Mouse (Mus musculus) testis, adult 2 months (tissue): ENCODE data around the gene Myo1b.

Experiments
- CTCF ChIP-seq: fragments of 200-500 bp; IDR thresholded peaks from 2 replicates; pipeline ENCODE4 v1.5.1; 2012; ENCODE audit warnings: low read depth, mild to moderate bottlenecking, inconsistent platforms, low read length, moderate library complexity; ENCODE audit not compliant: control insufficient read depth, insufficient read depth, insufficient replicate concordance
- POLR2A ChIP-seq: fragments of 200-500 bp; IDR thresholded peaks from 2 replicates; pipeline ENCODE4 v1.6.1; 2012; ENCODE audit warnings: low read depth, mild to moderate bottlenecking, inconsistent platforms, low read length, moderate library complexity; ENCODE audit not compliant: control insufficient read depth

DNA sequence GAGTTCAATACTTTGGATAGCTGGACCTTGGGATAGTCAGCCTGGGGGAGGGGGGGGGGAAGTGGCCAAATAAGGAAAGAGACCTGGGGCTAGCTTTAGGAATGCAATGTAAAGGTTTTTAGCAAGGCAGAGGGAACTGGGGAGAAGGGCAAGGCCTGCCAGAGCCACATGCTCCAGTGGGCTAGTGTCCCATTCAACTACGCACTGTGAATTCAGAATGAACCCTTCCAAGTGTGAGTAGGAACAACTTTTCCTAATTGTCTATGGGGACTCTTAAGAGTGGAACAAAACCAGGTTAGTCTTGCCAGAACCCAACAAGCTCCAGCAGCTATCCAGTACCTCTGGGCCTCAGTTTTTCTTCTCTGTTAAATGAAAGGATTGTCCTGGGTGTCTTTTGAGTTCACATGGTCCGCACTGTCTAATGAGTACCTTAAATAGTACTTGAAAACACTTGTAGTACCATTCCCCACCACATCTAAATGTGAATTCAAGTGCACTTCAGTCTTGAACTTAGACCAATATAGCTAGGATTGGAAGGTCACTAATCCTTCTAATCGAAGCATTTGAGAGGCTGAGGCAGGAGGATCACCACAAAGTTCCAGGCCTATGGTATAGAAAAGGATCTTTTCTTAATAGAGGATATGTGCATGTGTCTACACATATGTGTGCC, 172.0 kb downstream of the Myo1b start:
- TF ChIP-seq CTCF (no peak), POLR2A (no peak)
